Mouse (Mus musculus) CH12.LX (cell line): ENCODE data around the gene Sec1. TPM values are rescaled to one million over a fixed set of nuclear protein-coding genes. Genes with fewer than 3 reads are reported as not detected.

ENCODE experiments used
- DNase-seq: peaks from one replicate; pipeline ENCODE4 v3.0.0-alpha.2; 2013; ENCODE audit errors: extremely low read depth
- H3K27ac ChIP-seq: 2 replicates; pipeline ENCODE4 v1.5.1; 2012; ENCODE audit warnings: low read depth, mild to moderate bottlenecking, control low read depth, moderate library complexity; ENCODE audit not compliant: insufficient read depth
- H3K27me3 ChIP-seq: replicated peaks from 2 replicates; pipeline ENCODE3; 2012; ENCODE audit warnings: inconsistent platforms
- H3K36me3 ChIP-seq, 2 experiments: replicated peaks in 1 of 2; 2 replicates each; pipeline versions ENCODE3 to v1.6.1; 2012; ENCODE audit warnings: inconsistent platforms in 1 of 2, low read length in 1 of 2, mild to moderate bottlenecking in 1 of 2, mixed read lengths in 1 of 2, moderate library complexity in 1 of 2; ENCODE audit not compliant: control insufficient read depth in 1 of 2, insufficient read depth in 1 of 2
- H3K4me1 ChIP-seq, 2 experiments: 2 replicates each; pipeline ENCODE4 v1.6.1; 2012; ENCODE audit warnings: inconsistent platforms in 1 of 2, moderate library complexity in 1 of 2; ENCODE audit not compliant: insufficient read depth in 2 of 2, control insufficient read depth in 1 of 2
- H3K4me2 ChIP-seq: 2 replicates; pipeline ENCODE4 v1.6.1; 2012; ENCODE audit warnings: low read depth, mild to moderate bottlenecking, control low read depth; ENCODE audit not compliant: poor library complexity, insufficient read depth, severe bottlenecking
- H3K4me3 ChIP-seq, 3 experiments: fragments of 150-350 bp in 1 of 3; sonication (generic) in 1 of 3; replicated peaks in 1 of 3; 2 replicates each; pipeline versions ENCODE3 to v1.5.1; 2011 to 2012; ENCODE audit warnings: low read depth in 2 of 3, low read length in 2 of 3, mild to moderate bottlenecking in 2 of 3, moderate library complexity in 2 of 3, control low read depth in 1 of 3, improper control_type of control experiment in 1 of 3, inconsistent platforms in 1 of 3, mixed read lengths in 1 of 3; ENCODE audit not compliant: poor library complexity in 1 of 3
- H3K79me2 ChIP-seq: replicated peaks from 2 replicates; pipeline ENCODE4 v1.6.1; 2012; ENCODE audit warnings: mild to moderate bottlenecking, moderate library complexity; ENCODE audit not compliant: control insufficient read depth, poor library complexity, insufficient read depth, severe bottlenecking; ENCODE audit errors: extremely low read depth
- H3K9ac ChIP-seq: 2 replicates; pipeline ENCODE4 v1.6.1; 2012; ENCODE audit warnings: low read depth, mild to moderate bottlenecking, control low read depth, moderate library complexity; ENCODE audit not compliant: insufficient read depth
- H3K9me3 ChIP-seq: replicated peaks from 2 replicates; pipeline ENCODE3; 2012; ENCODE audit warnings: low read length, inconsistent platforms, mixed read lengths
- BHLHE40 ChIP-seq: IDR thresholded peaks from 2 replicates; pipeline ENCODE4 v1.6.1; 2011; ENCODE audit warnings: mild to moderate bottlenecking, low read depth, low read length, improper control_type of control experiment
- CHD1 ChIP-seq: IDR thresholded peaks from 2 replicates; pipeline ENCODE4 v1.6.1; 2012; ENCODE audit warnings: low read depth, low read length, improper control_type of control experiment, inconsistent platforms
- CHD2 ChIP-seq: IDR thresholded peaks from 2 replicates; pipeline ENCODE4 v1.6.1; 2011; ENCODE audit warnings: low read length, improper control_type of control experiment
- CTCF ChIP-seq, 2 experiments: IDR thresholded peaks in 1 of 2; conservative IDR thresholded peaks in 1 of 2; 2 replicates each; pipeline ENCODE4 v1.5.1; 2011 to 2012; ENCODE audit warnings: low read depth in 2 of 2, low read length in 2 of 2, improper control_type of control experiment in 1 of 2, inconsistent platforms in 1 of 2, mild to moderate bottlenecking in 1 of 2, moderate library complexity in 1 of 2
- E2F4 ChIP-seq: IDR thresholded peaks from 2 replicates; pipeline ENCODE4 v1.6.1; 2011; ENCODE audit warnings: low read depth, low read length, improper control_type of control experiment; ENCODE audit not compliant: insufficient replicate concordance
- ELF1 ChIP-seq: IDR thresholded peaks from 2 replicates; pipeline ENCODE4 v1.6.1; 2014; ENCODE audit warnings: low read depth, mild to moderate bottlenecking, inconsistent platforms, low read length, improper control_type of control experiment
- EP300 ChIP-seq: IDR thresholded peaks from 2 replicates; pipeline ENCODE4 v1.6.1; 2011; ENCODE audit warnings: low read length, improper control_type of control experiment
- ETS1 ChIP-seq: conservative IDR thresholded peaks from 2 replicates; pipeline ENCODE4 v1.6.1; 2012; ENCODE audit warnings: low read depth, mild to moderate bottlenecking, inconsistent platforms, low read length, improper control_type of control experiment, moderate library complexity
- GABPA ChIP-seq: IDR thresholded peaks from 2 replicates; pipeline ENCODE4 v1.6.1; 2012; ENCODE audit warnings: low read depth, low read length, improper control_type of control experiment, inconsistent platforms; ENCODE audit not compliant: insufficient replicate concordance
- HCFC1 ChIP-seq: IDR thresholded peaks from 2 replicates; pipeline ENCODE4 v1.6.1; 2012; ENCODE audit warnings: low read depth, mild to moderate bottlenecking, inconsistent platforms, low read length, improper control_type of control experiment
- IRF4 ChIP-seq: IDR thresholded peaks from 2 replicates; pipeline ENCODE4 v1.6.1; 2014; ENCODE audit warnings: low read depth, mild to moderate bottlenecking, inconsistent platforms, low read length, improper control_type of control experiment
- JUN ChIP-seq: IDR thresholded peaks from 2 replicates; pipeline ENCODE4 v1.6.1; 2011; ENCODE audit warnings: low read depth, mild to moderate bottlenecking, low read length, improper control_type of control experiment, moderate library complexity; ENCODE audit not compliant: insufficient read depth
- JUND ChIP-seq: conservative IDR thresholded peaks from 2 replicates; pipeline ENCODE4 v1.6.1; 2011; ENCODE audit warnings: low read depth, low read length, improper control_type of control experiment
- KAT2A ChIP-seq: IDR thresholded peaks from 2 replicates; pipeline ENCODE4 v1.6.1; 2012; ENCODE audit warnings: low read length, improper control_type of control experiment, inconsistent platforms; ENCODE audit not compliant: insufficient replicate concordance
- MAFK ChIP-seq: IDR thresholded peaks from 2 replicates; pipeline ENCODE4 v1.6.1; 2011; ENCODE audit warnings: low read length, improper control_type of control experiment; ENCODE audit not compliant: insufficient replicate concordance
- MAX ChIP-seq: IDR thresholded peaks from 2 replicates; pipeline ENCODE4 v1.6.1; 2011; ENCODE audit warnings: low read length, improper control_type of control experiment
- MAZ ChIP-seq: IDR thresholded peaks from 2 replicates; pipeline ENCODE4 v1.6.1; 2012; ENCODE audit warnings: low read depth, mild to moderate bottlenecking, inconsistent platforms, low read length, improper control_type of control experiment, moderate library complexity
- MEF2A ChIP-seq: IDR thresholded peaks from 2 replicates; pipeline ENCODE4 v1.6.1; 2014; ENCODE audit warnings: low read depth, mild to moderate bottlenecking, inconsistent platforms, low read length, improper control_type of control experiment, borderline replicate concordance
- MXI1 ChIP-seq: IDR thresholded peaks from 2 replicates; pipeline ENCODE4 v1.6.1; 2011; ENCODE audit warnings: mild to moderate bottlenecking, low read depth, low read length, improper control_type of control experiment
- MYC ChIP-seq: IDR thresholded peaks from 2 replicates; pipeline ENCODE4 v1.6.1; 2011; ENCODE audit warnings: low read depth, mild to moderate bottlenecking, improper control_type of control experiment, low read length
- NELFE ChIP-seq: IDR thresholded peaks from 2 replicates; pipeline ENCODE4 v1.6.1; 2011; ENCODE audit warnings: low read depth, low read length, improper control_type of control experiment
- NRF1 ChIP-seq: IDR thresholded peaks from 2 replicates; pipeline ENCODE4 v1.6.1; 2014; ENCODE audit warnings: low read depth, mild to moderate bottlenecking, inconsistent platforms, low read length, improper control_type of control experiment, moderate library complexity
- PAX5 ChIP-seq: IDR thresholded peaks from 2 replicates; pipeline ENCODE4 v1.6.1; 2012; ENCODE audit warnings: low read length, inconsistent platforms, mixed read lengths
- POLR2A ChIP-seq: IDR thresholded peaks from 2 replicates; pipeline ENCODE4 v1.6.1; 2011; ENCODE audit warnings: low read depth, mild to moderate bottlenecking, improper control_type of control experiment, low read length
- POLR2AphosphoS2 ChIP-seq: IDR thresholded peaks from 2 replicates; pipeline ENCODE4 v1.6.1; 2011; ENCODE audit warnings: low read depth, low read length, improper control_type of control experiment
- RAD21 ChIP-seq: IDR thresholded peaks from 2 replicates; pipeline ENCODE4 v1.6.1; 2011; ENCODE audit warnings: low read depth, mild to moderate bottlenecking, low read length, improper control_type of control experiment, moderate library complexity
- RCOR1 ChIP-seq: conservative IDR thresholded peaks from 2 replicates; pipeline ENCODE4 v1.6.1; 2012; ENCODE audit warnings: low read depth, mild to moderate bottlenecking, inconsistent platforms, low read length, improper control_type of control experiment
- SIN3A ChIP-seq: IDR thresholded peaks from 2 replicates; pipeline ENCODE4 v1.6.1; 2012; ENCODE audit warnings: low read length, improper control_type of control experiment, inconsistent platforms
- SMC3 ChIP-seq: IDR thresholded peaks from 2 replicates; pipeline ENCODE4 v1.6.1; 2011; ENCODE audit warnings: low read depth, low read length, improper control_type of control experiment
- TBP ChIP-seq: conservative IDR thresholded peaks from 2 replicates; pipeline ENCODE4 v1.6.1; 2011; ENCODE audit warnings: low read depth, low read length, improper control_type of control experiment
- TCF12 ChIP-seq: IDR thresholded peaks from 2 replicates; pipeline ENCODE4 v1.6.1; 2014; ENCODE audit warnings: low read depth, mild to moderate bottlenecking, inconsistent platforms, low read length, improper control_type of control experiment
- UBTF ChIP-seq: IDR thresholded peaks from 2 replicates; pipeline ENCODE4 v1.6.1; 2012; ENCODE audit warnings: low read depth, mild to moderate bottlenecking, inconsistent platforms, low read length, improper control_type of control experiment, moderate library complexity
- USF1 ChIP-seq: IDR thresholded peaks from 2 replicates; pipeline ENCODE4 v1.6.1; 2014; ENCODE audit warnings: low read depth, mild to moderate bottlenecking, inconsistent platforms, low read length, improper control_type of control experiment
- USF2 ChIP-seq: conservative IDR thresholded peaks from 2 replicates; pipeline ENCODE4 v1.6.1; 2011; ENCODE audit warnings: low read depth, low read length, improper control_type of control experiment
- ZC3H11A ChIP-seq: IDR thresholded peaks from 2 replicates; pipeline ENCODE4 v1.6.1; 2012; ENCODE audit warnings: low read depth, mild to moderate bottlenecking, inconsistent platforms, low read length, improper control_type of control experiment
- ZKSCAN1 ChIP-seq: IDR thresholded peaks from 2 replicates; pipeline ENCODE4 v1.6.1; 2012; ENCODE audit warnings: low read depth, inconsistent platforms, low read length, improper control_type of control experiment, borderline replicate concordance
- ZMIZ1 ChIP-seq: IDR thresholded peaks from 2 replicates; pipeline ENCODE4 v1.6.1; 2012; ENCODE audit warnings: low read depth, mild to moderate bottlenecking, inconsistent platforms, low read length, improper control_type of control experiment
- ZNF384 ChIP-seq: IDR thresholded peaks from 2 replicates; pipeline ENCODE4 v1.6.1; 2012; ENCODE audit warnings: low read depth, low read length, improper control_type of control experiment, inconsistent platforms
- dilution Hi-C: fragments of 300-500 bp; cut with MboI; formaldehyde crosslinking; loops from 2 replicates; pipeline ENCODE4 v1.14.3; 2020; ENCODE audit warnings: low sequenced_read_pairs; ENCODE audit not compliant: extremely low pct_unique_long_range_greater_than_20kb, extremely low pct_ligation_motif_present
- in situ Hi-C: fragments of 300-500 bp; cut with MboI; formaldehyde crosslinking; loops from 3 replicates; pipeline ENCODE4 v1.14.3; 2019; ENCODE audit warnings: low sequenced_read_pairs, low pct_ligation_motif_present, low pct_unique_long_range_greater_than_20kb, mixed read lengths
- polyA plus RNA-seq: library from polyadenylated mRNA; unstranded; fragments of >175 nt; gene quantifications from 2 replicates; pipeline ENCODE4 v1.2.1, GENCODE M21; 2012; ENCODE audit warnings: low read depth; ENCODE audit not compliant: insufficient read length
- total RNA-seq, 2 experiments: library from RNA; depleted of rRNA; stranded (reverse); fragments of 300-350 nt in 1 of 2; fragments of >200 nt in 1 of 2; gene quantifications; 2 replicates each; pipeline ENCODE4 v1.2.3; 2012 to 2014

Gene Sec1
- total and polyA plus RNA-seq, 3 experiments: 0.08 to 0.33 (median 0.26) TPM

- DNase-seq: peak; percentile 97
- H3K4me3 ChIP-seq: peak within 1 kb of the TSS; percentile 84 to 100 (median 92)
- no peaks in the 10 kb centered on the region for H3K27me3 ChIP-seq
- peaks cover 45 to 65% of the 10 kb centered on the region in 2 experiments for H3K36me3 ChIP-seq
- no peaks in the 10 kb centered on the region for H3K9me3 ChIP-seq
- H3K79me2 ChIP-seq: peaks cover 47% of the 10 kb centered on the region
- peak within 1 kb of the TSS; percentile 89 for H3K4me2 ChIP-seq
- H3K4me1 ChIP-seq: peaks cover 5 to 30% of the 10 kb centered on the region in 2 experiments; a peak in 3 of 4 replicates
- H3K27ac ChIP-seq: peak within 1 kb of the TSS; percentile 38
- dilution Hi-C loops: no loop called here
- in situ Hi-C loops: no loop called here
- TF ChIP-seq CHD1: 0 out of 2 replicates have a peak, but pooled peaks have one; percentile 52
- peak; percentile 75; the same call in 1 of the 2 replicates for TF ChIP-seq KAT2A
- no peak for TF ChIP-seq UBTF
- no peak for TF ChIP-seq MAFK
- peak; percentile 84 for TF ChIP-seq NRF1
- peak; percentile 83; the same call in 1 of the 2 replicates for TF ChIP-seq MAZ
- peak; percentile 79 for TF ChIP-seq MXI1
- TF ChIP-seq E2F4: 0 out of 2 replicates have a peak, but pooled peaks have one; percentile 28
- TF ChIP-seq HCFC1: peak; percentile 92
- no peak for TF ChIP-seq ZNF384
- TF ChIP-seq TBP: no peak
- no peak for TF ChIP-seq USF2
- no peak; the same call in 1 of the 2 replicates for TF ChIP-seq MAX
- no peak for TF ChIP-seq JUN
- TF ChIP-seq MYC: 0 out of 2 replicates have a peak, but pooled peaks have one; percentile 25
- peak; percentile 62 for TF ChIP-seq NELFE
- peak; percentile 76 for TF ChIP-seq POLR2A
- no peak for TF ChIP-seq PAX5
- TF ChIP-seq ELF1: peak; percentile 77
- no peak for TF ChIP-seq EP300
- no peak for TF ChIP-seq CTCF (conservative IDR thresholded peaks at IDR 0.05 in 1 of 2, IDR thresholded peaks at IDR 0.05 in 1 of 2; ENCODE audit: low read depth in 2 of 2, low read length in 2 of 2)
- no peak for TF ChIP-seq MEF2A
- no peak for TF ChIP-seq ZKSCAN1
- peak; percentile 87; the same call in 1 of the 2 replicates for TF ChIP-seq SIN3A
- TF ChIP-seq JUND: no peak
- no peak for TF ChIP-seq ZC3H11A
- TF ChIP-seq RAD21: no peak
- TF ChIP-seq SMC3: no peak
- TF ChIP-seq ZMIZ1: no peak
- TF ChIP-seq BHLHE40: peak; percentile 28; the same call in 1 of the 2 replicates
- peak; percentile 30; the same call in 1 of the 2 replicates for TF ChIP-seq IRF4
- peak; percentile 85; the same call in 1 of the 2 replicates for TF ChIP-seq POLR2AphosphoS2
- TF ChIP-seq CHD2: peak; percentile 93
- TF ChIP-seq TCF12: peak; percentile 36; the same call in 1 of the 2 replicates
- no peak; the same call in 1 of the 2 replicates for TF ChIP-seq GABPA
- TF ChIP-seq RCOR1: peak; percentile 86; the same call in 1 of the 2 replicates
- TF ChIP-seq USF1: no peak
- TF ChIP-seq ETS1: no peak
- H3K9ac ChIP-seq: peak within 1 kb of the TSS; percentile 91
Observed at GRCm38 (mm10) chr7:45715090-45715708, 21.0 kb upstream of the Sec1 start, which contains the start of gene Rpl18. Gene Rpl18, plus strand, starts transcription at chr7:45715457.
